Mouse (Mus musculus) C2C12 (cell line): ENCODE results near the gene Nt5c2.

Experiments
- CTCF ChIP-seq: IDR thresholded peaks from one replicate; pipeline ENCODE4 v1.5.1; 2011; ENCODE audit not compliant: control insufficient read depth, insufficient read depth, insufficient read length
- MAX ChIP-seq: IDR thresholded peaks from one replicate; pipeline ENCODE4 v1.6.1; 2011; ENCODE audit warnings: mild to moderate bottlenecking, control low read depth
- USF1 ChIP-seq: IDR thresholded peaks from one replicate; pipeline ENCODE4 v1.6.1; 2011; ENCODE audit warnings: low read depth, mild to moderate bottlenecking, control low read depth, moderate library complexity

DNA sequence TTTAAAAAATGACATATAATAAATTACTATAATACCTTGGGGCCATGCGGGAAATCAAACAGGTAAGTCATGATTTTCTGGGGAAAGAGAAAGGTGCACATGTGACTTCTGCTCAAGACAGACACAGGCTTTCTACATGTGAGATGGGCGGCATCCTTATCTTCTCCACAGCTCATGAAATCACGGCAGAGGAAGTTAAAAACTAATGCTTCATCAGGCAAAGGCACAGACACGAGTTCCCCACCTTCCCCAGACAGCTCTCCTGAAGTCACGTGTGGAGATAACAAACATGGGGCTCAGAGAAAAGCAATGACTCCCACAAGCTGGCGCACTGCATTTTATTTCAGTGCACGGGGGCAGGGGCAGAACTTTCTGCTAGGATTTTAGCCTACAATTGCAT, 121.5 kb downstream of the Nt5c2 start:
- TF ChIP-seq CTCF (no peak), MAX (no peak), USF1 (no peak)
